Mouse (Mus musculus) hindbrain, postnatal 0 days (tissue): ENCODE measurements at regions not wholly inside any gene's neighbourhood (a gene's known extent, or its start where the extent isn't known, plus 50 kb on each side); places are given as distances from the start of the nearest gene placed in this dataset.

Experiments
- ATAC-seq: fragments of 200-750 bp; cut with Nextera tagmentation; 2 replicates; pipeline ENCODE4 v1.8.0; 2017; ENCODE audit warnings: mild to moderate bottlenecking, moderate TSS enrichment, moderate library complexity
- DNase-seq: peaks from one replicate; pipeline ENCODE4 v3.0.0-alpha.2; 2015; ENCODE audit warnings: low spot score
- H3K27ac ChIP-seq: fragments of 300-500 bp; sonication (generic); 2 replicates; pipeline ENCODE4 v1.5.1; 2014; ENCODE audit warnings: mild to moderate bottlenecking
- H3K27me3 ChIP-seq: fragments of 300-500 bp; sonication (generic); 2 replicates; pipeline ENCODE4 v1.6.1; 2014; ENCODE audit warnings: low read length, mixed read lengths; ENCODE audit not compliant: insufficient read depth
- H3K36me3 ChIP-seq: fragments of 300-500 bp; sonication (generic); 2 replicates; pipeline ENCODE4 v1.6.1; 2014; ENCODE audit warnings: low read length, mixed read lengths; ENCODE audit not compliant: insufficient read depth
- H3K4me1 ChIP-seq: fragments of 300-500 bp; sonication (generic); 2 replicates; pipeline ENCODE4 v1.6.1; 2014; ENCODE audit warnings: antibody characterized with exemption, low read length, mixed read lengths; ENCODE audit not compliant: insufficient read depth
- H3K4me2 ChIP-seq: fragments of 300-500 bp; sonication (generic); 2 replicates; pipeline ENCODE4 v1.6.1; 2014; ENCODE audit warnings: low read depth, mild to moderate bottlenecking, low read length, moderate library complexity, mixed read lengths
- H3K4me3 ChIP-seq: fragments of 300-500 bp; sonication (generic); 2 replicates; pipeline ENCODE4 v1.5.1; 2014; ENCODE audit warnings: low read length
- H3K9ac ChIP-seq: fragments of 300-500 bp; sonication (generic); replicated peaks from 2 replicates; pipeline ENCODE4 v1.6.1; 2014; ENCODE audit warnings: mild to moderate bottlenecking, low read length, moderate library complexity, mixed read lengths
- H3K9me3 ChIP-seq: fragments of 300-500 bp; sonication (generic); 2 replicates; pipeline ENCODE4 v1.6.1; 2016; ENCODE audit warnings: low read length, mixed read lengths
- CTCF ChIP-seq: IDR thresholded peaks from 2 replicates; pipeline ENCODE4 v1.5.1; 2016; ENCODE audit warnings: antibody characterized with exemption, control low read depth, low read depth
- WGBS: fragments of 180-500 bp; shearing (Covaris S2); extraction: QIAGEN DNeasy Blood & Tissue Kit; methylation state at CpG from one replicate; pipeline ENCODE4 v1.1.7; 2014; 5-methylcytosine and 5-hydroxymethylcytosine counted together

DNA sequence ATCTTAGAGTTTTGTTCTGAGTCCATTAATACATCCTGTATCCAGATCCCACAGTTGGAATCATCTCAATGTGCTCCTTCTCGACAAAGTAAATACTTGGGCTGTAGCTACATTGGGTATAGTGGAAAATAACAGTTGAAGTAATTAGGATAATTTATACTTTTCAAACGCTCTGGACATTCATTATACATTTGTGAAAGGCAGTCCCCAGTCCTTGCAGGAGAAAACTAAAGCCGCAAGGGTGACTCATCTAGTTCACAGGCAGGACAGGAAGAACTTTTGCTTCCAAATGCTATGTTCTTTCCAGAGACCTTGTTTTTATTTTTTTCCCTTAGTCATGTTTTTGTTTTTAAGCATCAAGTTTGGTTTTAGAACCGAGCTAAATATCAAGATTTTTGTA, 218.8 kb downstream of the Gpr37 start:
- no peaks in the 10 kb centered on the region for H3K27me3 ChIP-seq
- no peak for TF ChIP-seq CTCF
- WGBS = 73% methylated on average over 4 of the region's 4 CpGs
- H3K4me3 ChIP-seq = no peak overlapping the region
- DNase-seq (no peak), ATAC-seq (no peak)
- H3K27ac ChIP-seq = no peak overlapping the region
- no peak overlapping the region for H3K4me2 ChIP-seq
- no peaks in the 10 kb centered on the region for H3K9me3 ChIP-seq
- H3K4me1 ChIP-seq = no peaks in the 10 kb centered on the region
- H3K36me3 ChIP-seq = no peaks in the 10 kb centered on the region
- no peak overlapping the region for H3K9ac ChIP-seq

DNA sequence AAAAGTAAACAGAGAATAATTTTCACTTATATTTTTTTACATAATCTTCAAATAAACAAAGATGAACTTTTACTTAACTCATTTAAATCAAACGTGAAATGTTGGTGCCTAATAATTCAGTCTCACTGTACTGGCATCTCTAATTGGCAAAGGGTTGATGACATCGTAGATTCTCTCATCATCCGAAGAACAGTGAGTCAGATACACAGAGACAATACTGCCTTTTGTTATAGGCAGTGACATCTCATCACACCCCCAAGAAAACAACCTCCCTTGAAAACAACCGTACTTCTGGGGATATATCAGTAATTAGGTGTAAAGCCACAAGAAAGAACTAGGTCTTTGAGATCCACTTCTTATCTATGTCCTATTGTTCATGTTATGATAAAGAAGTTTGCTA, 227.5 kb downstream of the Gpr37 start:
- ATAC-seq (no peak), DNase-seq (no peak)
- no peak for TF ChIP-seq CTCF
- H3K9me3 ChIP-seq = no peaks in the 10 kb centered on the region
- no peak overlapping the region for H3K27ac ChIP-seq
- H3K4me1 ChIP-seq = no peaks in the 10 kb centered on the region
- H3K27me3 ChIP-seq = no peaks in the 10 kb centered on the region
- H3K4me2 ChIP-seq = no peak overlapping the region
- no peak overlapping the region for H3K4me3 ChIP-seq
- H3K9ac ChIP-seq = no peak overlapping the region
- no peaks in the 10 kb centered on the region for H3K36me3 ChIP-seq
- 80% methylated on average over 4 of the region's 4 CpGs for WGBS

DNA sequence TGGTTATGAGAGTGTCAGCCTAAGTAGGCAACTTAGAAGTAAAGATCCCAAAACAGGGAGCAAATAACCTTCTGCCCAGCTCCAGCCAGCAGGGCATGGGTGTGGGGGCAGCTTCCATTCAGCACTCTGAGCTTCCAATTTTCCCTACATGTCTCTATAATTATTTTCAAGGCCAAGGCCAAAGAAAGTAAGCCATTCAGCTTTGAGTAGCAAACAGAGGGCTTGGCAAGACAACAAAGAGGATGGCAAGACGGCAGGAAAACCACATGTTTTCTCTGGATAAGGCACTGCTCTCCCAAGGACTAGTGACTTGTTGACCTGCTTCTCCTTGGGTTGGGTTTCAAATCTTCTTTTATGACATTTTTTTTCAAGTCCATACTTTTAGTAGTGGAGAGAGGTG, 240.1 kb downstream of the Gpr37 start:
- WGBS = 37% methylated on average over 1 of the region's 1 CpGs
- TF ChIP-seq CTCF = no peak
- Histone ChIP-seq H3K9me3 (no peaks in the 10 kb centered on the region), H3K4me1 (no peaks in the 10 kb centered on the region), H3K27ac (no peak overlapping the region), H3K4me2 (no peak overlapping the region), H3K36me3 (no peaks in the 10 kb centered on the region), H3K4me3 (no peak overlapping the region), H3K27me3 (no peaks in the 10 kb centered on the region), H3K9ac (no peak overlapping the region)
- DNase-seq (no peak), ATAC-seq (no peak)

DNA sequence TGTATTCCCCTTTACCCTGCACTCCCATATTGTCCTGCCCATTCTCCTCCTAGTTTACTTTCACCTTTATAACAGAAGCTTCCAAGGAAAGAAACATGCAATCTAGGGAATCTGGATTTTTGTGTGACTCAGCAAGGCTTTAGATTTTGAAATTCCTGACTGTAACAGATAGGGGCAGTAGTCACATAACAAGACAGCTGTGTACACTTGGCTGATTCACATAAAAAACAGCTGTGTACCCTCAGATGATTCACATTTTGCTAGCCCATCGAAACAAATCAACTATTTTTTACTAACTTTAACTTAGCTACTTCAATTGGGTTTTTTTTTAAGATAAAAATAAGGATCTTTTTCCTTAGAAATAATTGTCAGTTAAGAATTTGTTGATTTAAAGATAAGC, 240.6 kb downstream of the Gpr37 start:
- no peak for DNase-seq
- H3K27me3 ChIP-seq = no peaks in the 10 kb centered on the region
- H3K9ac ChIP-seq = no peak overlapping the region
- no peaks in the 10 kb centered on the region for H3K36me3 ChIP-seq
- no peaks in the 10 kb centered on the region for H3K9me3 ChIP-seq
- 79% methylated on average over 1 of the region's 1 CpGs for WGBS
- H3K4me1 ChIP-seq = no peaks in the 10 kb centered on the region
- no peak overlapping the region for H3K4me3 ChIP-seq
- TF ChIP-seq CTCF = no peak
- H3K27ac ChIP-seq = no peak overlapping the region
- no peak for ATAC-seq
- no peak overlapping the region for H3K4me2 ChIP-seq

DNA sequence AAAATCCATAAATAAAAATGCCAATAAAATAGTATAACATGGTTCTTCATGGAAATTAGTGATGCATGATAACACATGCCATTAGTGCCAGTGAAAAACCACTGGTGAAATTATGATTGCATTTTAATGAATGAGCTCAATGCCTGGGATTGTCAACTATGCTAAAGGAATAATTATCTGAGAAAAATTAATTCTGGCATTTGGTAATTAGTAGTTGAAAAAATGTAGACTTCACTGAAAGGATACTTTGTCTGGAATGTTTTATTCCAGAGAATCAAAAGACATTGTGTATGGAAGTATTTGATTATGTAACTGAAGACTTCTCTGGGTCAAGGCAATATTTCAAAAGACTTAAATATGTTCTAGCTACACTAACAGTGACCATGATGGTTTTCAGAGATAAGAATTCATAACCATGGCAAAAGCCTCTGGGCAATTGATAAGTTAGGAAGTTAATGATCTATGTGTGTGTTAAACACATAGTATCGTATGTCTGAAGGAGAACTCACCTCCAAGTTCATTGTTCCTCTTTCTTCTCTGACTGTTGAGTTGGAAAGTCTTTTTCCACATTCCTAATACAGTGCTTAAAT, 245.1 kb downstream of the Gpr37 start:
- Histone ChIP-seq H3K36me3 (no peaks in the 10 kb centered on the region), H3K27ac (no peak overlapping the region), H3K27me3 (no peaks in the 10 kb centered on the region), H3K4me3 (no peak overlapping the region), H3K4me2 (no peak overlapping the region), H3K9me3 (no peaks in the 10 kb centered on the region), H3K4me1 (no peaks in the 10 kb centered on the region), H3K9ac (no peak overlapping the region)
- ATAC-seq = no peak
- DNase-seq = no peak
- WGBS = 75% methylated on average over 1 of the region's 1 CpGs
- TF ChIP-seq CTCF = no peak

DNA sequence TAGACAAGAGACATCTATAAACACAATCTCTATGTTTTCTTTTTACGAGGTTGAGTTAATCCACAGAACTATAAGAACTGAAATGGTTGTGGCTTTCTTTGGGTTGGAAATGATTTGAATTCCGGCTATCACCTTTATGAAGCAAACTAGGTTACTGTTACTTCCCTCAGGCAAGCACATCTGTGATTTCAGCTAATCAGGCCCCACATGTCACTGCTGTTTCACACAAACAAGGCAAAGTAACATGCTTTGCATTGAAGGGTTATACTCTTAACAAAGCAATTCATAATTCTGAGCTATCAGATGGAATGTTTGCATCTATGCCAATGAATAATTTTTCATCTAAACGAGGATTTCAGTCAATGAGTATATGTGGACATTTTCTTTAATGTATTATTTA, 246.4 kb downstream of the Gpr37 start:
- TF ChIP-seq CTCF = no peak
- no peak overlapping the region for H3K27ac ChIP-seq
- no peak overlapping the region for H3K4me2 ChIP-seq
- ATAC-seq (no peak), DNase-seq (no peak)
- H3K4me3 ChIP-seq = no peak overlapping the region
- H3K9me3 ChIP-seq = no peaks in the 10 kb centered on the region
- H3K9ac ChIP-seq = no peak overlapping the region
- no peaks in the 10 kb centered on the region for H3K36me3 ChIP-seq
- H3K4me1 ChIP-seq = no peaks in the 10 kb centered on the region
- 63% methylated on average over 3 of the region's 3 CpGs for WGBS
- H3K27me3 ChIP-seq = no peaks in the 10 kb centered on the region

DNA sequence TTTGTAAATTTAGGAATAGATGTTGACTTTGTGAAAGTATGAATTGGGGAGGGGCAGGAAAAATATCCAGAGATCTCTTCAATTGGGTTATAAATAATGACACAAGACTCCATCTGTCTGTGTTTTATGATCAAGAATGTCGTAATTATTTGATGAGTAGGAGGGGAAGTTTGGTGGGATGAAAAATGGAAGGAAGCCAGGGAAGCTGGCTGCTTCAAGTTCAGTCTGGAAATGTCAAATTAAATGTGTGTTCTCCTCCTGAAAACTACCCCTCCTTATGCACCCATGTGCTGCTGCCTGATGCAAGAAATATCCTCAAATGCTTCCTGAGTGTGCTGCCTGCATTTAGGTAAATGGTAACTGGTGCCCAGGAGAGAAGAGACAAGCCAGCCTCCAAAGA, 246.8 kb downstream of the Gpr37 start:
- Histone ChIP-seq H3K36me3 (no peaks in the 10 kb centered on the region), H3K4me2 (no peak overlapping the region), H3K4me3 (no peak overlapping the region), H3K4me1 (no peaks in the 10 kb centered on the region), H3K27me3 (no peaks in the 10 kb centered on the region), H3K9ac (no peak overlapping the region), H3K9me3 (no peaks in the 10 kb centered on the region), H3K27ac (no peak overlapping the region)
- TF ChIP-seq CTCF = no peak
- 47% methylated on average over 1 of the region's 1 CpGs for WGBS
- DNase-seq = no peak
- ATAC-seq = no peak
